Mouse (Mus musculus): ENCODE results near the gene Zfyve1. TPM values are rescaled to one million over a fixed set of nuclear protein-coding genes. Genes with fewer than 3 reads are reported as not detected.

The Zfyve1 gene
- polyA plus RNA-seq, 2 experiments = 17.2 to 33.8 TPM

DNA sequence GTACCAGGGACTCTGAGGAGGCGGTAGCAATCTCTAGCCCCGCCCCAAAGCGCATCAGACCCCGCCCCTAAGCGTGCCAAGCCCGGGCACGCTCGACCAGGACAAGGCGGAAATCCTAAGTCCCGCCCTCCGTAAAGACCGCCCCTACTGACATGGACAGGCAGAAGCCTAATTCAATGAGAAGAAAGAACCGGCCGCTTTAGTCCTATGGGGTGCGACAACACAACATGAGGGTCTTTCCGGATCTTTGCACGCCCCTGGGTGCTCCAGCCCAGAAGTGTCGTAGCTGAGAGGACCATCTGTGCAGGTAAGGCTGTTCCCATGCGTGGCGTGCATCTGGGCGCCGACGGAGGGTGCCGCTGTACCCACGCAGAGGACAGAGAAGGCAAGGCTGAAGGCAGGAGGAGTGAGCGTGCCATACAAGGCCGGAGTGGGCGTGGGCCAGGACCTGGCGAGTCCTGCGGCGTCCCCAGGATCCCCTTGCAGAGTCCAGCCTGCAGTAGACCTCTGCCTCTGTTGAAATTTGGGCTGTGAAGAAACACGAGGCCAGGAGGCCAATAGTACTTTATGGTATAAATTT lies 76.6 kb downstream of the Zfyve1 start, which contains the start of gene Dcaf4:
TSS of gene Dcaf4 (plus strand) at position 156 of the 580 bp plus-strand sequence.
- Histone ChIP-seq H3K27me3 (ENCODE audit: control insufficient read depth, insufficient read depth, low read length) (no peaks in the 10 kb centered on the region), H3K9ac (ENCODE audit: low read depth, low read length, severe bottlenecking) (peak within 1 kb of the TSS; percentile 44), H3K4me2 (replicated peaks; ENCODE audit: low read depth, low read length, severe bottlenecking) (peak within 1 kb of the TSS; percentile 53), H3K36me3 (ENCODE audit: control insufficient read depth, insufficient read depth, low read length) (no peaks in the 10 kb centered on the region), H3K27ac (replicated peaks; ENCODE audit: low read depth, low read length) (no peak within 1 kb of the TSS), H3K4me1 (ENCODE audit: control insufficient read depth, insufficient read depth, low read length) (peaks cover 5% of the 10 kb centered on the region; the same call in 1 of the 2 replicates), H3K4me3 (replicated peaks; ENCODE audit: low read length) (peak within 1 kb of the TSS; percentile 58), H3K9me3 (ENCODE audit: control insufficient read depth, low read length) (no peaks in the 10 kb centered on the region)
- ATAC-seq (ENCODE audit: low FRiP score, low read depth) (peak; percentile 98), DNase-seq (ENCODE audit: low spot score) (peak; percentile 97)
- 0 out of 2 replicates have a peak, but pooled peaks have one; percentile 21 for TF ChIP-seq POLR2A (IDR thresholded peaks at IDR 0.05; ENCODE audit: borderline replicate concordance, extremely low read depth, insufficient read depth, insufficient read length)
- under 1% methylated on average over 32 of the region's 32 CpGs for WGBS

DNA sequence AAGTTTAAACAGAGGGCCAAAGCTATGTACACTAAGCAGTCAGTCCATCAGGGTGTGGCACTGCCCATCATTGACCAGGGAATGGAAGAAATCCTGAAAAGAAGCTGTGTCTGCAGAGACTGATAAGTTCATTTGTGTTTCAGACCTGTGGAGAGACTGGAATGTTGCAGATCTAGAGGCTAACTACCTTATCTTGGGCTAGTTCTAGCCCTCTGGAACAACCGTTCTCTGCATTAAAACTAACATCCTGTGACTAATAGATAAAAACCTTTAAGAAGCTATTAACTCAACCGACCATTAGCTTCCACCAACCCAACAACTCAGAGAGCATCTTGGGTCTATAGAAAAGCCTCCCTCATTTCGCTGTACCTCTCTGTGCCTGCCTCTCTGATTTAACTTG lies 79.4 kb downstream of the Zfyve1 start:
- Histone ChIP-seq H3K4me3 (replicated peaks; ENCODE audit: low read length) (no peak overlapping the region), H3K4me1 (ENCODE audit: control insufficient read depth, insufficient read depth, low read length) (peaks cover 13% of the 10 kb centered on the region), H3K9me3 (ENCODE audit: control insufficient read depth, low read length) (no peaks in the 10 kb centered on the region), H3K27me3 (ENCODE audit: control insufficient read depth, insufficient read depth, low read length) (no peaks in the 10 kb centered on the region), H3K4me2 (replicated peaks; ENCODE audit: low read depth, low read length, severe bottlenecking) (no peak overlapping the region), H3K36me3 (ENCODE audit: control insufficient read depth, insufficient read depth, low read length) (no peaks in the 10 kb centered on the region), H3K9ac (ENCODE audit: low read depth, low read length, severe bottlenecking) (no peak overlapping the region), H3K27ac (replicated peaks; ENCODE audit: low read depth, low read length) (no peak overlapping the region)
- no peak for TF ChIP-seq POLR2A (IDR thresholded peaks at IDR 0.05; ENCODE audit: borderline replicate concordance, extremely low read depth, insufficient read depth, insufficient read length)
- no peak for DNase-seq (ENCODE audit: low spot score)
- ATAC-seq (ENCODE audit: low FRiP score, low read depth) = no peak
- 77% methylated on average over 3 of the region's 3 CpGs for WGBS

- Histone ChIP-seq H3K36me3 (ENCODE audit: control insufficient read depth, insufficient read depth, low read length) (no peaks in the 10 kb centered on the region), H3K27ac (replicated peaks; ENCODE audit: low read depth, low read length) (no peak overlapping the region), H3K4me2 (replicated peaks; ENCODE audit: low read depth, low read length, severe bottlenecking) (no peak overlapping the region), H3K4me3 (replicated peaks; ENCODE audit: low read length) (no peak overlapping the region), H3K9me3 (ENCODE audit: control insufficient read depth, low read length) (no peaks in the 10 kb centered on the region), H3K27me3 (ENCODE audit: control insufficient read depth, insufficient read depth, low read length) (no peaks in the 10 kb centered on the region), H3K4me1 (ENCODE audit: control insufficient read depth, insufficient read depth, low read length) (peaks cover 11% of the 10 kb centered on the region), H3K9ac (ENCODE audit: low read depth, low read length, severe bottlenecking) (no peak overlapping the region)
- DNase-seq (ENCODE audit: low spot score) (no peak), ATAC-seq (ENCODE audit: low FRiP score, low read depth) (0 out of 2 replicates have a peak, but pooled peaks have one; percentile 17)
- 46% methylated on average over 4 of the region's 4 CpGs for WGBS
- no peak for TF ChIP-seq POLR2A (IDR thresholded peaks at IDR 0.05; ENCODE audit: borderline replicate concordance, extremely low read depth, insufficient read depth, insufficient read length)
These were observed 82.8 kb downstream of the Zfyve1 start for GRCm38 (mm10) chr12:83514216-83514615.

DNA sequence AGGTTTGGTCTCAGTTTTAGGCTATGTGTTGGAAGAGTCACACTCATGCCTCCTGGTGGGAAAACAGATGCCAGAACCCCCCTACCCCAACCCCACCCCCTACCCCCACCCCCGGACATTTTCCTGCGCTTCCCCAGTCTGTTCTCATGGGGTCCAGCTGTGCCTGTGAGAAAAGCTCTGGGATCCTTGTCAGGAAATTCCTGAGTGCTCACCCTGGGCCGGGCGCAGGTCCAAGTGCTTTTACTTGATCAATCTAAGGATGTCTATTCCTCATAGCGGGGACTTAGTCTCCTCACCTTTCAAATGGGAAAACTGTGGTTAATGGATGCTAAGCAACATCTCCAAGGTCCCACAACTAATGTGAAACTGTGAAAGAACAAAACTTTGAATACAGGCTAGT lies 83.8 kb downstream of the Zfyve1 start:
- Histone ChIP-seq H3K27ac (replicated peaks; ENCODE audit: low read depth, low read length) (no peak overlapping the region), H3K4me1 (ENCODE audit: control insufficient read depth, insufficient read depth, low read length) (peaks cover 11% of the 10 kb centered on the region), H3K4me3 (replicated peaks; ENCODE audit: low read length) (no peak overlapping the region), H3K9me3 (ENCODE audit: control insufficient read depth, low read length) (no peaks in the 10 kb centered on the region), H3K9ac (ENCODE audit: low read depth, low read length, severe bottlenecking) (no peak overlapping the region), H3K4me2 (replicated peaks; ENCODE audit: low read depth, low read length, severe bottlenecking) (no peak overlapping the region), H3K36me3 (ENCODE audit: control insufficient read depth, insufficient read depth, low read length) (no peaks in the 10 kb centered on the region), H3K27me3 (ENCODE audit: control insufficient read depth, insufficient read depth, low read length) (no peaks in the 10 kb centered on the region)
- ATAC-seq (ENCODE audit: low FRiP score, low read depth) (peak; percentile 43), DNase-seq (ENCODE audit: low spot score) (peak; percentile 53)
- no peak for TF ChIP-seq POLR2A (IDR thresholded peaks at IDR 0.05; ENCODE audit: borderline replicate concordance, extremely low read depth, insufficient read depth, insufficient read length)
- WGBS = 14% methylated on average over 5 of the region's 5 CpGs

- H3K4me2 ChIP-seq (replicated peaks; ENCODE audit: low read depth, low read length, severe bottlenecking) = no peak overlapping the region
These were observed 84.2 kb downstream of the Zfyve1 start for GRCm38 (mm10) chr12:83512783-83513182.

More at GRCm38 (mm10) chr12:83512783-83513182, 84.2 kb downstream of the Zfyve1 start:
- H3K9me3 ChIP-seq (ENCODE audit: control insufficient read depth, low read length) = no peaks in the 10 kb centered on the region
- no peaks in the 10 kb centered on the region for H3K36me3 ChIP-seq (ENCODE audit: control insufficient read depth, insufficient read depth, low read length)
- H3K4me3 ChIP-seq (replicated peaks; ENCODE audit: low read length) = no peak overlapping the region
- DNase-seq (ENCODE audit: low spot score) = no peak
- H3K27me3 ChIP-seq (ENCODE audit: control insufficient read depth, insufficient read depth, low read length) = no peaks in the 10 kb centered on the region
- H3K27ac ChIP-seq (replicated peaks; ENCODE audit: low read depth, low read length) = no peak overlapping the region
- no peak for TF ChIP-seq POLR2A (IDR thresholded peaks at IDR 0.05; ENCODE audit: borderline replicate concordance, extremely low read depth, insufficient read depth, insufficient read length)
- WGBS = 6% methylated on average over 4 of the region's 4 CpGs
- no peak for ATAC-seq (ENCODE audit: low FRiP score, low read depth)
- H3K9ac ChIP-seq (ENCODE audit: low read depth, low read length, severe bottlenecking) = no peak overlapping the region
- H3K4me1 ChIP-seq (ENCODE audit: control insufficient read depth, insufficient read depth, low read length) = peaks cover 11% of the 10 kb centered on the region
